Mouse (Mus musculus): ENCODE data around the gene Csf2rb. TPM values are rescaled to one million over a fixed set of nuclear protein-coding genes. Genes with fewer than 3 reads are reported as not detected.

Csf2rb gene
- 4.1 TPM for total RNA-seq (2023)

DNA sequence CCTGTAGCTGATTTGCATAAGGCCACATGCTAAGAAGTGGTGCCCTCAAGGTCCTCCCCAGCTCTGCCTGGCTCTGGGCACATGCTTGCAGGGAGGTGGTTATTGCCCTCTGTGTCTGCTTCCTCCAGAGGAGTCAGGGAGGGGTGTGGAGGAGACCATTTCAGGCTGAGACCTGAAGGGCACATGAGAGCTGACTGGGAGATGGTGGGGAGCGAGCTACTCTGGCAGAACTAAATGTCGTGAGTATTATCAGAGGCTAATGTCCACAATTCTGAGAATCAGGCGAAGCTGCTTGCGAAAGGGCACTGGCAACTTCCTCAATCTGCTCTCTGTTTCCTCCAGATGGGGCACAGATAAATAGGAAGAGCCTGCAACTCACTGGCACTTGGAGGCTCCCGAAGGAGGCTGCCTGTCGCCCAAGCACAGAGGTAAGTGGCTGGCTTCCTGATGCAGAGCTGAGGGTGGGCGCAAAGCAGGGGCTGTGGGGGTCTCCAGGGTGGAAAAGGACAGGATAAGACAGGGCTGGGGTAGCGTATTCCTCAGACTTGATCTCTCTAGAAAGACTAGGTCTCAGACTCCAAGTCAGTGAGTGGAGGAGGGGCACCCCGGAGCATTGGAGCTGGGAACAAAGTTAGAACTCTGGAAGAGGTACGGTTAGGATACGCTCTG, at the start of gene Csf2rb:
Gene Csf2rb (plus strand): TSS at position 82 of the 669 bp plus-strand sequence.

DNA sequence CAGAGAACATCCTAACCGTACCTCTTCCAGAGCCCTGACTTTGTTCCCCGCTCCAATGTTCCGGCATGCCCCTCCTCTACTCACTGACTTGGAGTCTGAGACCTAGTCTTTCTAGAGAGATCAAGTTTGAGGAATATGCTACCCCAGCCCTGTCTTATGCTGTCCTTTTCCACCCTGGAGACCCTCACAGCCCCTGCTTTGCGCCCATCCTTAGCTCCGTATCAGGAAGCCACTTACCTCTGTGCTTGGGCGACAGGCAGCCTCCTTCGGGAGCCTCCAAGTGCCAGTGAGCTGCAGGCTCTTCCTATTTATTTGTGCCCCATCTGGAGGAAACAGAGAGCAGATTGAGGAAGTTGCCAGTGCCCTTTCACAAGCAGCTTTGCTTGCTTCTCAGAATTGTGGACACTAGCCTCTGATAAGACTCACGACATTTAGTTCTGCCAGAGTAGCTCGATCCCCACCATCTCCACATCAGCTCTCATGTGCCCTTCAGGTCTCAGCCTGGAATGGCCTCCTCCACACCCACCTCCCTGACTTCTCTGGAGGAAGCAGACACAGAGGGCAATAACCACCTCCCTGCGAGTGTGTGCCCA, 20.1 kb upstream of the Csf2rb start, which contains the start of gene Csf2rb2:
Gene Csf2rb2 (minus strand): TSS at position 381 of the 593 bp plus-strand sequence.

DNA sequence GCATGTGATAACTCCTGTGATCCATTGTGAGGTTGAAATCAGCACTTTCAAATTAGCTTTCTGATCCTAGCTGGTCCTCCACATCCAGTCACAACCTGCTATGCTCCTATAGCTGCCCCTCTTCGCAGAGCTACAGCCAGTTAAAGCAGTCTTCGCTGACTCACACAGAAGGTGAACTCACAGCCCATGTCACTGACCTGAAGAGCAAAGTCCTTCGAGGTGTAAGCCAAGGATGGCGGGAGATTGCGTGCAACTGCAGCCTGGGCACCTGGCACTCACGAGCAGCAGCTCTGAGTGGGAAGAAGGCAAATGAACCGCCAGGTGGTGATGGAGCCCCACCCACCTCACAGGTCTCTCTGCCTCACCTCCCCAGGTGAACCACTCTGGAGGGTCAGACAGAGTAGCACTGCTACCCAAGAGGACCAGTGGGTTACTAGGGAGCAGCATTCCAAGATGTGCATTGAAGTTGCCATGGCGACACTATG, 70.0 kb downstream of the Csf2rb start, which contains the start of gene Tex33:
Gene Tex33 (minus strand): TSS at position 435 of the 485 bp plus-strand sequence.

Other genes starting within 250 kb of the Csf2rb start
- gene Cacng2, start 205.7 kb upstream of the Csf2rb start, total RNA-seq (2023): not detected
- 18.0 TPM for gene Ift27, start 151.6 kb upstream of the Csf2rb start, total RNA-seq (2023)
- gene Pvalb, start 119.4 kb upstream of the Csf2rb start, total RNA-seq (2023): not detected
- 41.6 TPM for gene Ncf4, start 81.0 kb upstream of the Csf2rb start, total RNA-seq (2023)
- 0.98 TPM for gene Csf2rb2, start 20.0 kb upstream of the Csf2rb start, total RNA-seq (2023)
- gene Tex33, start 70.2 kb downstream of the Csf2rb start, total RNA-seq (2023): not detected
- 0.92 TPM for gene Tst, start 80.2 kb downstream of the Csf2rb start, total RNA-seq (2023)
- 23.0 TPM for gene Mpst, start 80.7 kb downstream of the Csf2rb start, total RNA-seq (2023)
- 10.8 TPM for gene Kctd17, start 102.8 kb downstream of the Csf2rb start, total RNA-seq (2023)
- gene Tmprss6, start 142.9 kb downstream of the Csf2rb start, total RNA-seq (2023): not detected
- 59.7 TPM for gene Il2rb, start 169.5 kb downstream of the Csf2rb start, total RNA-seq (2023)
- gene C1qtnf6, start 205.7 kb downstream of the Csf2rb start, total RNA-seq (2023): 0.47 TPM
- gene Sstr3, start 218.9 kb downstream of the Csf2rb start, total RNA-seq (2023): not detected
- gene Rac2, start 247.0 kb downstream of the Csf2rb start, total RNA-seq (2023): 907 TPM

Data from CD4-positive naive resting alpha-beta T cell, adult 57 days (primary cell).